Mouse (Mus musculus) gastrocnemius, postnatal 36 days (tissue): ENCODE measurements around the gene Olfr1423. TPM values are rescaled to one million over a fixed set of nuclear protein-coding genes. Genes with fewer than 3 reads are reported as not detected.
"Not testable (repeated sequence)": the region's sequence is repeated elsewhere in the genome, so short reads cannot be mapped to it uniquely, and the experiment has no call there.

Experiments
- DNase-seq, 2 experiments: peaks; one replicate each; pipeline ENCODE4 v3.0.0; 2022
- intact Hi-C: fragments of 180-260 bp; cut with DNase I; formaldehyde crosslinking; loops from one replicate; pipeline ENCODE4 v1.15.1; 2025
- long read RNA-seq, 2 experiments: library from polyadenylated mRNA; stranded (forward); transcript quantifications; one replicate each; pipeline ENCODE4 v2.0.0; 2021
- total RNA-seq, 2 experiments: library from RNA; stranded (reverse); gene quantifications; 2 replicates each; pipeline ENCODE4 v1.2.3; 2021

Gene Olfr1423
- not detected for total RNA-seq
- long read RNA-seq, experiment 1, result 0 reads
- long read RNA-seq, experiment 2, result 0 reads

GRCm38 (mm10) chr19:12041217-12041616 lies at the start of gene Olfr1423:
Gene Olfr1423, minus strand, starts transcription at chr19:12041317.
- intact Hi-C loops, result no loop called here
- no peak for DNase-seq

DNA sequence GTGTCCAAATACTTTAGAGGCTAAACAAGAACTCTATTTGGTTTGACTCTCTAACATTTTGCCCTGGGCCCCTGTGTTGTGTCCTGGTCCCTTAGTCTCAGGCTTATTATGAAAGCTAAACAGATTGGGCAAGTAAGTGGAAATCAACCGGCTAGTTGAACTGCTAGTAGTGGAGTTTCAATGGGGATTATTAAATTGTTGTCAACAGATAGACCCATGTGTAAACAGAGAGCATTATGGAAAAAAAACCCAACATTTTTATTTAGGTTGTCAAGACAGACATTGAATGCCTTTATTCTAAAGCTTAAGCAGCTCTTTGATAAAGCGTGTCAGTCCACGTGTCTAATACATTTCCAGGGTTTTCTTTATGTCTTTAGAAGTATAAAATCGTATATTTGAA lies 36.5 kb upstream of the Olfr1423 start, which contains the start of gene Olfr1425:
Olfr1425 (minus strand) TSS at position 101 of the 400 bp plus-strand sequence.
- intact Hi-C loops, result not testable (repeated sequence)

GRCm38 (mm10) chr19:12069546-12069945 lies 28.4 kb upstream of the Olfr1423 start:
- intact Hi-C loops, result not testable (repeated sequence)

More for the DNA sequence above, 36.5 kb upstream of the Olfr1423 start, which contains the start of gene Olfr1425:
- not testable (repeated sequence) for DNase-seq

DNA sequence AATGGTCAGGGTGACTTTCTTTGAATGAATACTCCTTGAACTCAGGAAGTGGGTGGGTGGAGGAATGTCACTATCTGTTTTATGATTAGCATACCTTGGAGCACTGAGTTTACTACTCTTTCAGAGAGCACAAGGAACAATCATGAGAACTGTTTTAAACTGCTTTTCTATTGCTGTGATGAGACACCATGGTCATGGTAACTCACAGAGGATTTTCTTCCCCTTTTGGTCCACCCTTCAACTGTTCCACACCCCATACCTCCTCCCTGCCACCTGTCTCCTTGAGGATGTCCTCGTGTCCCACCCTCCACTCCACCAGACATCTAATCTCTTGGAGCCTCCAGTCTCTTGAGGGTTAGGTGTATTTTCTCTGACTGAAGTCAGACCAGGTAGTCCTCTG lies 26.7 kb upstream of the Olfr1423 start:
- DNase-seq, intact Hi-C loops: not testable (repeated sequence)

More at GRCm38 (mm10) chr19:12069546-12069945, 28.4 kb upstream of the Olfr1423 start:
- not testable (repeated sequence) for DNase-seq

- intact Hi-C loops, DNase-seq: not testable (repeated sequence)
These were observed 21.5 kb upstream of the Olfr1423 start, which contains the start of gene Olfr1424 for GRCm38 (mm10) chr19:12062582-12062981. Gene Olfr1424, minus strand, starts transcription at chr19:12062682.

- intact Hi-C loops, result no loop called here
- no peak for DNase-seq
These were observed 2.0 kb upstream of the Olfr1423 start for GRCm38 (mm10) chr19:12043163-12043562.

- no peak for DNase-seq
- intact Hi-C loops, result no loop called here
These were observed 3.4 kb downstream of the Olfr1423 start for GRCm38 (mm10) chr19:12037727-12038126.

- intact Hi-C loops, result no loop called here
- no peak for DNase-seq
These were observed 14.5 kb downstream of the Olfr1423 start for GRCm38 (mm10) chr19:12026606-12027005.

- intact Hi-C loops, result no loop called here
These were observed 15.8 kb downstream of the Olfr1423 start for GRCm38 (mm10) chr19:12025333-12025732.

DNA sequence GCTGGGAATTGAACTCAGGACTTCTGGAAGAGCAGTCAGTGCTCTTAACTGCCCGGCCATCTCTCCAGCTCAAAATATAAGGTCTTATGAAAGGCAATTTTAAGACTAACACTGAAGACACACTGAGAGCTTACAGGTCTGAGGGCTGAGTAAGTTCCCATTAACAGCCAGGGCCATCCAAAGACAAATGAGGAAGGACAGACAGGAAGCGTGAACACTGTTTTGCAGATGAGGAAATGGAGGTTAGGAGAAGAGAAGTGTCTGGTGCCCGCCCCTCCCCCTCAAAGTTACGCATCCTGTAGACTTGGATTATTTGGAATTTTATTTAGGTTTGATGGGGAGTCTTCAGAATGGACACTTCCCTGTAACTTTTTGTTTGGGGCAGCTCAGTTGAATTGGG lies 17.0 kb downstream of the Olfr1423 start:
- intact Hi-C loops, result no loop called here
- DNase-seq, result no peak

More at GRCm38 (mm10) chr19:12025333-12025732, 15.8 kb downstream of the Olfr1423 start:
- DNase-seq, result no peak

DNA sequence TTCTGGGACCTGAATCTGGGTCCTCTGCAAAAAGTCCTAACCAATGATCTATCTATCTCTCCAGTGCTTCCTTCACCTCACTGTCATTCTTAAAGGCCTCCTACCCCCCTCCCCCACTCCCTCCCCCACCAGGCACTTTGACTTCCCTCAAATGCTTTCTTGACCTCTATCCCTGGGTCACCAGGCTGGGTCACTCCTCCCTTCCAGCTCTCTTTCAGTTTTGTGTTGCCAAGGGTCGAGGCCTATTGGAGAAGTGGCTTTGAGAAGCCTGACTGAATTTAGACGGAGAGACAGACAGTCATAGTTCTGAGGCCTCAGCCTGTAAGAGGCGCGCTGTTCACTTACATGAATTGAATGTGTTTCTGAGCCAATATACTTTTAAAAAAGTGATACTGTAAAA lies 24.9 kb downstream of the Olfr1423 start:
- no peak for DNase-seq
- intact Hi-C loops, result loop anchor here (10.0 kb wide), 1 partner anchor 779 kb away; the partner anchor contains the start of genes Lpxn and Zfp91

DNA sequence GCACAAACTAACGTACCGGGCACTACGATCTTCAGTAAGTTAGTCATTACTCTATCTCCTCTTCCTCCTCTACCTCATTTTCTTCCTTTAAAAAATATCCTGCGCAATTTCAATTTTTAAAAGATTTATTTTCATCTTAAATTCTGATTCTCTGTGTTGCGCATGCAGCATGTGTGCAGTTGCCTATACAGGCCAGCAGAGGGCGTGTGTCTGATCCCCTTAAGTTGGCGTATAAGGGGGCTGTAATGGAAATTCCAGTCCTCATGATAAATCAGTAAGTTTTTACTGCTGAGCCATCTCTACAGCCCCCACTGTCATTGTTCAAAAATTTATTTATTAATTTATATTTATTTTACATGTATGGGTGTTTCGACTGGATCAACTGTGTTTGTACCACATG lies 25.4 kb downstream of the Olfr1423 start:
- intact Hi-C loops, result loop anchor here (10.0 kb wide), 1 partner anchor 779 kb away; the partner anchor contains the start of genes Lpxn and Zfp91
- DNase-seq, result no peak

DNA sequence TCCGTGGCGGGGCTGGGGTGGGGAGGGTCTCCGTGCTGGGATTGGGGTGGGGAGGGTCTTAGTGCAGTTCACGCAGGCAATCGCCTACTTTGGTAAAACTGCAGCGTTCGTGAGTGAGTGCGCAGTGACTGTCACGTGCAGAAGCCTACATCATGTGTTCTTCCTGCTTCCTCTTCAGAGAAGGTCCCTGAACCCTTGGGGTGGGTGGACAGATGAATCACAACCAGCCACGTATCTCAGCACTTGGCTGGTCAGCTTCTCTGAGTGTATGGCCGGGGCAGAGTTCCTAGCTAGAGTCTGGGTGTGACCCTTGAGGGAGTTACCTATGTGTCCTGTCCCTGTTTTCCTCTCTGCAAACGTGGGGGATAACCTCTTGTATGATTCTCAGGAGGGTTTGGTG lies 27.9 kb downstream of the Olfr1423 start:
- intact Hi-C loops, result loop anchor here (2.0 to 10.0 kb wide), 2 partner anchors 236 to 782 kb away; partner anchors contain the start of genes Lpxn and Zfp91
- DNase-seq, result peak; percentile 46 to 51

DNA sequence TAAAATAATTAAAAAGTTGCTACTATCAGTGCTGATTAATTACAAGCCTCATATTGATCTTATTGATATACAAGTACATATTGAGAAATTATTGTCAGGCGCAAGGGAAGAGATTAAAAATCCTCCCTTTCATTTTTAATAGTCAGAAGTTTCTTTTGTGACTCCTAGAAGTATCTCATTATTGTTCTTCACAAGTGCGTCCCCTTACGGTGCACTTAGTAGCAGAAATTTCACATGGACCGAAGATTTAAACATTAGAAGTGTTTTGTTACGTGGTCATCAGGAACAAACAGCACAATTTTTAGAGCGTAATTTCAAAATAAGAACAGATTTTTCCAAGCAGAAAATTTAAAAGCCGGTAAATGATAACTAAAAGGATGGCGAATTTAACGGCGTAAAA lies 28.5 kb downstream of the Olfr1423 start:
- DNase-seq, result no peak
- intact Hi-C loops, result loop anchor here (2.0 to 10.0 kb wide), 2 partner anchors 236 to 782 kb away; partner anchors contain the start of genes Lpxn and Zfp91

GRCm38 (mm10) chr19:12011560-12012556 lies 29.3 kb downstream of the Olfr1423 start:
- intact Hi-C loops, result loop anchor here (2.0 to 10.0 kb wide), 3 partner anchors 99 to 783 kb away; partner anchors contain the start of genes Lpxn, Patl1 and Zfp91
- DNase-seq, result peak; percentile 86

DNA sequence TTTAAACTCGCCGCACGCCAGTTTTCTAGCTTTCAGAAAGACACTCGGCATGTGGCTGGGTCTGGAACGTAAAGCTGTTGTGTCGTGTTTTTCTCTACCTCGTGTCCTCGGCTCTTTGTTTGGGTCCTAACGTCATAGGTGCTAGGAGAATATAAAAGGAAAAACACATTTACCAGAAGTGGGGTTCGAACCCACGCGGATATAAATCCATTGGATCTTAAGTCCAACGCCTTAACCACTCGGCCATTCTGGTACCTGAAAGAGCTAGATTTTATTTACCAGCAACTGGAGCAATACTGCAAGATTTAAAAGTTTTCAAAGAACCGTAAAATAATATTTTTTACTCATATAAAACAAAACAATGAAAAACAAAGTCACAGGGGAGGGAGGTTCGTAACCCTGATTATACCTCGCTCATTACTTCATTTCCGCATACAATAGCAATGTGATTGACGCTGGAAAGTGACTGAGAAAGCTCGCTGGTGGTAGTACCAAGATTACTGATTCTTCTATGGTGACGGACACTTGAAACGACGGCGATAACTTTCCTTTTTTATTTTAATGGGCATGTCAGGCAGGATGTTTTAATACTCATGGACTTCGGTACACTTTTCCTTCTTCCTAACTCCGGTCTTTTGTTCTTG lies 30.1 kb downstream of the Olfr1423 start:
- DNase-seq, result peak; percentile 43 to 48
- intact Hi-C loops, result loop anchor here (2.0 to 10.0 kb wide), 2 partner anchors 98 to 784 kb away; partner anchors contain the start of genes Lpxn, Patl1 and Zfp91

DNA sequence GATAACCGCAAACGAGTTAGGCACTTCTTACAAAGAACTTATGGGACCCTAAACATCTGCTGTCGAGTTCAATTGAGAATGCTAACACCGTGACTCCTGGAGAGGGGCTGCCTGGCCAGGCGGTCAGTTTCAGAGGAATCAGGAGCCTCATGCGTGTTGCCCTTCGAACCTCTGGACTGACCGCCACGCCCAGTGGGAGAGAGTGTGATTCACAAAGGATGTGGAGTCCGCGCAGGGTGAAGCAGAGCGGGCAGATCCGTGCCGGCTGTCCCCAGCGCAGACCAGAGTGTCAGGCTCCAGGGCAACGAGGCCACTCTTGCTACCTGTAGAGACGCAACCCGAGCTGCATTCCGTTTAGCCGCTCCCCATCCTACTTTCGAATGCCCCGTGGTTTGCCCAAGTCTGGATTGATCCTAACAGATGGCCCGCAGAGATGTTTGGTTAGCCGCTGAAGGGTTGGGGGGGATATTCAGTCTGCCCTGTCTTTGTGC lies 30.8 kb downstream of the Olfr1423 start:
- intact Hi-C loops, result loop anchor here (2.0 to 10.0 kb wide), 2 partner anchors 98 to 784 kb away; partner anchors contain the start of genes Lpxn, Patl1 and Zfp91
- DNase-seq, result peak; percentile 56 to 61

- peak; percentile 44 to 53 for DNase-seq
- intact Hi-C loops, result loop anchor here (2.0 to 10.0 kb wide), 3 partner anchors 42 to 785 kb away; partner anchors contain the start of genes Lpxn, Osbp, Patl1 and Zfp91
These were observed 31.4 kb downstream of the Olfr1423 start for GRCm38 (mm10) chr19:12009501-12010280.
